Mouse (Mus musculus) embryonic fibroblast, embryonic 13.5 days (primary cell): ENCODE results near the gene Wasf2.

Experiments used
- CTCF ChIP-seq: IDR thresholded peaks from 2 replicates; pipeline ENCODE4 v1.5.1; 2011; ENCODE audit warnings: mild to moderate bottlenecking, control low read depth, low read length, moderate library complexity, borderline replicate concordance; ENCODE audit not compliant: insufficient read depth
- POLR2A ChIP-seq: IDR thresholded peaks from 2 replicates; pipeline ENCODE4 v1.6.1; 2011; ENCODE audit warnings: low read depth, mild to moderate bottlenecking, control low read depth, low read length, moderate library complexity

DNA sequence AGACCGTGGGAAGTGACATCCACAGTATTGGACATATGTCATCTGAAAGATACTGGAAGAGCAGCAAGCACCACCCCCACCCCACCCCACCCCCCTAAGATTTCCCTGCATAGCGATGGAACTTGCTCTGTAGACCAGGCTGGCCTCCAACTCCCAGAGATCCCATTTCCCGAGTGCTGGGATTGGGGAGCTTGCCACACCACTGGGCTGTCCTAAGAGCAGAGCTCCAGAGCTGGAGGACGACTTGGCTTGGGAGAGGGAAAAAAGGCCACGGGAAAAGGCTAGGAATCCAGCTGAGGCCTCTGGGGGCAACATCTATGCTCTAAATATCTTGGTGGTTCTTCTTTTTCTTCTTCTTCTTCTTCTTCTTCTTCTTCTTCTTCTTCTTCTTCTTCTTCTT is 104.5 kb downstream of the Wasf2 start:
- TF ChIP-seq CTCF (no peak), POLR2A (no peak)
